Mouse (Mus musculus) testis, adult 2 months (tissue): ENCODE results near the gene Nfib.

Experiments
- CTCF ChIP-seq: fragments of 200-500 bp; IDR thresholded peaks from 2 replicates; pipeline ENCODE4 v1.5.1; 2012; ENCODE audit warnings: low read depth, mild to moderate bottlenecking, inconsistent platforms, low read length, moderate library complexity; ENCODE audit not compliant: control insufficient read depth, insufficient read depth, insufficient replicate concordance
- POLR2A ChIP-seq: fragments of 200-500 bp; IDR thresholded peaks from 2 replicates; pipeline ENCODE4 v1.6.1; 2012; ENCODE audit warnings: low read depth, mild to moderate bottlenecking, inconsistent platforms, low read length, moderate library complexity; ENCODE audit not compliant: control insufficient read depth

GRCm38 (mm10) chr4:82377621-82378020 is 327.9 kb downstream of the Nfib start:
- TF ChIP-seq CTCF: no peak
- no peak for TF ChIP-seq POLR2A
